Mouse (Mus musculus) spleen, adult 12 weeks (tissue): Measurements from ENCODE around the gene Ebf1.

Source experiments
- DNase-seq: peaks from one replicate; pipeline ENCODE4 v3.0.0; 2022; ENCODE audit warnings: low spot score

The Ebf1 gene

GRCm38 (mm10) chr11:44738820-44739219 lies 121.7 kb downstream of the Ebf1 start:
- DNase-seq: no peak

- DNase-seq: no peak
Measured at GRCm38 (mm10) chr11:44740278-44741041, 123.3 kb downstream of the Ebf1 start.

DNA sequence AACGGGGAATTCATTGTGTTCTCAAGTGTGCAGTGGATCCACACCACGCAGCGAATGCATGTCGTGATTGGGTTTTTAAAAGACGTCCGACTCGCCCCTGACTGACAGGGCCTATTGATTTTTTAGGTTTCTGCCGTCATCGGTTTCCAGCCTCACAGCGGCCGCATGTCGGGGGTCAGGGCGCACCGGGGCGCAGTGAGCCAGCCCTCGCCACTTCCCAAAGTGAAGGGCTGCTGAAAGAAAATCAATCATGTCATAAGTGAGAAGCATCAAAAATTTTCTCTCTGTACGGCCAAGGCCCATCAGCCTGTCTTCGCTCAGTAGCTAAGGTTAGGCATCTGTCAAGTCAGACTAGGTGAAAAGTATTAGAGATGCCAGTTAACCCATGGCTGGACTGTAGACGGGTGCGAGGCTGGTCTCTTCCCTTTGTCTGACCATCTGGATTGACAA lies 124.0 kb downstream of the Ebf1 start:
- DNase-seq: no peak

DNA sequence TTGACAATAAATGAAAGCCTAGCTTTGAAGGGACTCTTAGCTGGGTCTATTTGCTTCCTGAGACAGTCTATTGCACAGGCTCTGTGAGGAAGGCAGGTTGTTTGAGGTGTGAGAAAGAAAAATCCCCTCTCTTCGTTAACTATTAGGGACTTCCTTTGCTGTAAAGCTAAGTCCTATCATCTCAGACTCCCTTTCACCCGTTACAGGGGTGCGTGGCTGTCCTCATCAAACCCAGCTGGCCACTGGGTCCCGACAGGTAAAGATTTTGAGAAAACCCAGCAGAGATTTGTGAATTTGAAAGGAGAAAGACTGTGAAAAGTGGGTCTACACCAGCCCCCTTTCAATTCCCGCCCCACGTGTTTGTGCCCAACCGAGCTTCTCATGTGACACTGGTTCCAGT lies 127.3 kb downstream of the Ebf1 start:
- DNase-seq: peak; percentile 9

GRCm38 (mm10) chr11:44745946-44746345 lies 128.8 kb downstream of the Ebf1 start:
- no peak for DNase-seq

DNA sequence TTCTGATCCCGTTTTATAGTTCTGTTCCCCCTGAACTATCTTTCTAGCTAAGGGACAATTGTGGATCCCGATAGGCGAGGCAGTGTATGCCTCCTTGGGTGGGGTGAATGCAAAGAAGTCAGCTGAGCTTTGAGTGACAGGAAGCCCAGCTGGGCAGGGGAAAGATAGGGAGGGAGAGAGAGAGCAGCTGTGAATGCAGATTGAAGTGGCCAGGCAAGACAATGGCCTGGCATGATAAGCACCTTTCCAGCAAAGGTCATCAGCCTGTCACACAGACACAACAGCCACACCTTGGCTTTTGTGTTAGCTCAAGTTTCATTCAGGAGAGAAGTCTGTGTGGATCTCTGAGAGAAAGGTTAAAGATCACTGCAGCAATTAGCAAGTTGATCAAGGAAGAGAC lies 129.6 kb downstream of the Ebf1 start:
- no peak for DNase-seq

GRCm38 (mm10) chr11:44749309-44749708 lies 132.2 kb downstream of the Ebf1 start:
- no peak for DNase-seq

GRCm38 (mm10) chr11:44754336-44754735 lies 137.2 kb downstream of the Ebf1 start:
- DNase-seq: no peak

- DNase-seq: no peak
Measured at GRCm38 (mm10) chr11:44756321-44756720, 139.2 kb downstream of the Ebf1 start.

DNA sequence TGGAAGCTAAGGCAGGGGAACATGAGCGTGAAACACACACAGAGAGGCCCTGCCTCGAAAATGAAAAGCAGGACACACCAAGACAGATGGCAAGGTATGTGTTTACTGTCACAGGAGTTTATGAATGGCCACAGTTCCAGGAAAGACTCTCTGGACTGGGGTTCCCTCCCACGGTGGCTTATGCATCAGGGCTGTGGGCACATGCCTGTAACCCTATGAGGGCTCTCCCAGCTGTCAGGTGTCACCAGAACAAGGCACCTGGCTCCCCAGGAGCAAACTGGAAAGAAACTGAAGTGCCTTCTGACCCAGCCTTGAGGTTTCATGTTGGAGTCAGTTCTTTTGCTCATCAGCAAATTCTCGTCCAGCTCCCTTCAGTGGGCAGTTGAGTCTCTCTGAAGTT lies 141.7 kb downstream of the Ebf1 start:
- no peak for DNase-seq

DNA sequence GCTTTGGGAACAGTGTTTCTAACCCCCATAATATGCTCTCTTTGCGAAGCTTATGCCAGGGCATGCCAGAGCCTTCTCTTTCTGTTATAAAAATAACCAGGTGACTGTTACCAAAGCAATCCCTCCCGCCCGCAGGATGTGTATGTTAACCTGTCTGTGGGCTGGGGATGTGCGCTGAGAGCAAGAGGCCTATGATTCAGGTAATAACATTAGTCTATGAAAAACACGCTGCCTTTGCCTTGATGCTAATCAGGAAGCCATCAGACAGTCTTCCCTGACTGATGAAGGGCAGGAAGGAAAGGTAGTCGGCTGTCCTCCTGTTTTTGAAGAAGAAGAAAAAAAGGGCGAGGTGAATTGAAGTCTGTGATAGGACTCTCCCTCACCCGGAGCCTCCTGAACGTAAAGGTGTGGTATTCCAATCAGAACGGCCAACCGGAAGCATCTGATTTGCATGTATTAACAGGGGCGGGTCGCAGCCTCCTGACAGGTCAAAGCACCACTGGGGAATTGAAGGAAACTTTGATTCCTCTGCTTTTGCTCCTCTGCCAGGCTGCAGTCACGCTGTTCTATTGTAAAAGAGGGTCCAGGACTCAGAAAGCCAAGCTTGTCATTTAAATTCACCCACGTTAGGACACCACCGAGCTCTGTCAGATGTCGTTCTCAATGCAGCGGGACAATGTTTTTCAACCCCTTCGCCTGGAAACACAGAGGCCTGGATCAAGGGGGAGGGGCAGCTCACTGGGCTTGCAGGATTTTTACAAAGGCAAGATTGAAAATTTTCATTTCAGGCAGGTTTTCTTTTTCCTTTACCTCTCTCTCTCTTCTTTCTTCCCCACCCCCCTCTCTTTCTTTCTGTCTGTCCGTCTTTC lies 144.2 kb downstream of the Ebf1 start:
- DNase-seq: no peak

- no peak for DNase-seq
Measured at GRCm38 (mm10) chr11:44763992-44764835, 147.1 kb downstream of the Ebf1 start.

DNA sequence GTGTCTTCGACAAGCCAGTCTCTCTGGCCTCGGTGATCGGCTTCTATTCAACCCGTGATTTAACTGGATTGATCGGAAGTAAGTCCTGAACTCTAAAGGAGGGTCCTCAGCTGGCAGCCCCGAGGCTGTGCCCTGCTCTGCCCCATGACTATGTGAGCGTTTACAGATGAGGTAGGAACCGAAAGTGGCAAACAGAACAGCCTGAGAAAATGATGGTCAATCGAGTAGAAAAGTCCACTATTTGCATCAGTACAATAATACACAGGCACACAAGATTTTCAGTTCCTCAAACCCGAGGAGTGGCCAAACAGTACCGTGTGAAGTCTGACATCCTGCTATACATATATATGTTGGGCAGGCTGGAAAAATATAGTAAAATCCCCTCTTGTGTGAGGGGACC lies 147.9 kb downstream of the Ebf1 start:
- peak; percentile 12 for DNase-seq

DNA sequence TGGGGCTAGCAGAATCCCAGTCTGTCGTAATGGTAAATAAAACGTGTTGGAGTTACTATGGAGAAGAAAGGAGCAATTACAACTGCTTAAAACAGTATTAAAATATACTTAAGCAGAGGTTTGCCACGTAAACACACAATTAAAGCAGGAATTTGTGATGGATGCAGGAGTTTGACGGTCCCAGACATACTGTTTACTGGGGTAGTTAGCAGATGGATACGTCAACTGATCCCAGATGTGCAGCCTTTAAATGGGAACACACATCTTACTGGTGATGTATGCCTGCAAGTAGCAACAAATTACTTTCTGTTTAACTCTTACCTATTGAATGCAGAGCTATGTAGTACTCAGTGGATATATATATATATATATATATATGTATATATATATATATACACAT lies 149.1 kb downstream of the Ebf1 start:
- DNase-seq: no peak

- DNase-seq: no peak
Measured at GRCm38 (mm10) chr11:44767322-44767721, 150.2 kb downstream of the Ebf1 start.

DNA sequence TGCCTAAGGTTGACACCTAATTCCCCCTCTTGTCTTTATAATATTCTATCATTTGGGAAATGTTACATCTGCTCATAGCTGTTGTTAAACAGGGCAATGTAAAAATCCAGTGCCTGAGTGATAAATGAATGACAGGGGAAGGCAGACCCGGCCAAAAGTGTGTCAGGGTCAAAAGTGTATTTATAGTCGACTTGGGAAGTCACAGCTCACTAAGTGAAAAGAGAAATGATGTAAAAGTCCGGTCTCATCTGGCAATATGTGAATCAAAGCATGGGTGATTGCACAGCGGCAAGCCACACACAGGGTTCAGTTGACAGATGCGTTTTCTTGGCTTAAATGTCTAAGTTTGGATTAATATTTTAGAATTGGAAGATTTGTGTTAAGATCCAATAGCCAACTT lies 151.2 kb downstream of the Ebf1 start:
- DNase-seq: no peak

DNA sequence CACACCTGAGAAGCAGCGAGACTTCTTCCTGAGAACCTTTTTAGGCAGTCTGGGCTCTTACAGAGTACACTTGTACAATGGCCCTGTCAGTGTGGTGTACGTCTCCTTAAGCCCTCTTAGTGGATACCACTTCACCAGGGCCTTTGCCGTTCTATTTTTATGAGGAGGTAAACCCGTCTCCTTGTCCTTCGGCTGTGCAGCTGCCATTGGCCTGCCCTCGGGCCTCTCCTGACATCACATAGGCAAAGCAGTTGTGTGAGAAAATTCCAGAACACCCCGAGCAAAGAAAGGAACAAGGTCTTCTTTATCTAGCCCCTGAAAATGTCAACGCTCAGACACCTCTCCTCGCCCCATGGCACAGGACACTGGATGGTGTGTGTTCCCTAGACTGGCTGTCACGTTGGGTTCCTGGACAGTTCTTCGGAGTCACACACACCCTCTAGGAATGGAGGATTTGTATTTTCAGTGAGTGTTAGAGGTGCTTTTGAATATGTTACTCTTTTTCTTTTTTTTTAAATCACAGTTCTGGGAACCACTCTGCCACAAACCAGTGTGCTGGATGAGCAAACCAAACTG lies 154.0 kb downstream of the Ebf1 start:
- DNase-seq: no peak

- DNase-seq: no peak
Measured at GRCm38 (mm10) chr11:44774411-44774810, 157.3 kb downstream of the Ebf1 start.

DNA sequence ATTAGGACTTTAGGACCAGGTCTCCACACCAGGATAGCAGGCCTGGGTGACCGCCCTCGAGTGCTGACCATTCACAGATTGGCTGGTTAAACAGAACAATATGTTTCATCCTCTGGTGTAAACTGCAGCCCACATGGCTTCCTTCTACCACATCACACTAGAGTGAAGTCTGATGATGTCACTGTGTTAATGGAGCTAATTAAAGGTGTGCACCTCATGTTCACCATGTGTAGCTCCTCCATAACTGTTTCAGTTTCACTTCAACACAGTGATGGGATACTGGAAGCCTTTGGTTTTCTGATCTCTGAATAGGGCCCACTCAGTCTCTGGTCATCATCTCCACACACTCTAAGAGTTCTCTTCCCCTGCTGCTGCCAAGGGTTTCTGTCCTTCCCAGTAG lies 158.4 kb downstream of the Ebf1 start:
- DNase-seq: no peak

- no peak for DNase-seq
Measured at GRCm38 (mm10) chr11:44776556-44776955, 159.4 kb downstream of the Ebf1 start.

- DNase-seq: no peak
Measured at GRCm38 (mm10) chr11:44777331-44778310, 160.5 kb downstream of the Ebf1 start.
